Mouse (Mus musculus): ENCODE data around the gene Man1c1. TPM values are rescaled to one million over a fixed set of nuclear protein-coding genes. Genes with fewer than 3 reads are reported as not detected.

Gene Man1c1
- total RNA-seq, 2 experiments from 2014 or later = 30.4 to 30.7 TPM

Small RNAs within 50 kb of the gene (microRNA-seq; reads per million reads assigned to microRNA genes)
- gene Mir6403 = 0 to 0.69 reads per million in 2 experiments

Other genes with a start within 250 kb of the Man1c1 start
- gene Stmn1, start 236.0 kb downstream of the Man1c1 start, total RNA-seq (2021) = 100 to 1,000 TPM; 312 to 327 TPM
- 1 to 10 TPM; 8.2 to 9.0 TPM for gene Paqr7, start 207.6 kb downstream of the Man1c1 start, total RNA-seq (2021)
- gene Aunip, start 193.3 kb downstream of the Man1c1 start, total RNA-seq (2021) = 1 to 10 TPM; 2.9 to 3.6 TPM
- 100 to 1,000 TPM; 145 to 150 TPM for gene Mtfr1l, start 168.9 kb downstream of the Man1c1 start, total RNA-seq (2021)
- gene Selenon, start 152.1 kb downstream of the Man1c1 start, total RNA-seq (2021) = 10 to 100 TPM; 46.4 to 49.9 TPM
- gene Ldlrap1, start 63.7 kb upstream of the Man1c1 start, total RNA-seq (2021) = 10 to 100 TPM; 21.6 to 22.4 TPM
- gene Maco1, start 149.1 kb upstream of the Man1c1 start, total RNA-seq (2021) = 10 to 100 TPM; 26.6 to 27.9 TPM
- 1 to 10 TPM; 4.7 to 5.4 TPM for gene Rhd, start 160.2 kb upstream of the Man1c1 start, total RNA-seq (2021)
- 10 to 100 TPM; 73.2 to 74.5 TPM for gene Tmem50a, start 210.7 kb upstream of the Man1c1 start, total RNA-seq (2021)
- 100 to 1,000 TPM; 105 to 117 TPM for gene Rsrp1, start 219.3 kb upstream of the Man1c1 start, total RNA-seq (2021)
- gene Syf2, start 226.6 kb upstream of the Man1c1 start, total RNA-seq (2021) = 10 to 100 TPM; 40.2 to 41.9 TPM

All from heart, postnatal 4 days (tissue).